Mouse (Mus musculus) spleen, adult 2 months (tissue): ENCODE data around the gene Prkcb. TPM values are rescaled to one million over a fixed set of nuclear protein-coding genes. Genes with fewer than 3 reads are reported as not detected.

Experiments
- DNase-seq, 2 experiments: peaks; one replicate each; pipeline versions ENCODE4 v3.0.0 to v3.0.0-alpha.2; 2012 to 2021; ENCODE audit warnings: low spot score in 2 of 2, low read depth in 1 of 2
- H3K27ac ChIP-seq: fragments of 200-500 bp; 2 replicates; pipeline ENCODE4 v1.5.1; 2012; ENCODE audit warnings: low read length, inconsistent platforms; ENCODE audit not compliant: insufficient read depth
- H3K27me3 ChIP-seq: fragments of 200-500 bp; 2 replicates; pipeline ENCODE4 v1.6.1; 2012; ENCODE audit warnings: mild to moderate bottlenecking, moderate library complexity, low read length, inconsistent platforms; ENCODE audit not compliant: control insufficient read depth, insufficient read depth
- H3K36me3 ChIP-seq: fragments of 200-500 bp; 2 replicates; pipeline ENCODE4 v1.6.1; 2012; ENCODE audit warnings: mild to moderate bottlenecking, low read length, inconsistent platforms; ENCODE audit not compliant: control insufficient read depth, insufficient read depth
- H3K4me1 ChIP-seq: fragments of 200-500 bp; 2 replicates; pipeline ENCODE4 v1.6.1; 2011; ENCODE audit warnings: inconsistent platforms; ENCODE audit not compliant: control insufficient read depth, insufficient read depth, insufficient read length
- H3K4me3 ChIP-seq: fragments of 200-500 bp; 2 replicates; pipeline ENCODE4 v1.5.1; 2011; ENCODE audit warnings: mild to moderate bottlenecking, inconsistent platforms; ENCODE audit not compliant: insufficient read depth, insufficient read length; ENCODE audit errors: extremely low read depth
- CTCF ChIP-seq: fragments of 200-500 bp; IDR thresholded peaks from 2 replicates; pipeline ENCODE4 v1.5.1; 2011; ENCODE audit warnings: mild to moderate bottlenecking, inconsistent platforms; ENCODE audit not compliant: insufficient read depth, insufficient read length, insufficient replicate concordance; ENCODE audit errors: extremely low read depth
- POLR2A ChIP-seq: fragments of 200-500 bp; IDR thresholded peaks from 2 replicates; pipeline ENCODE4 v1.6.1; 2011; ENCODE audit warnings: low read depth, low read length, inconsistent platforms
- WGBS: fragments of 180-500 bp; shearing (Covaris S2); methylation state at CpG from one replicate; pipeline ENCODE4 v1.1.7; 2018; 5-methylcytosine and 5-hydroxymethylcytosine counted together
- polyA plus RNA-seq: library from polyadenylated mRNA; depleted of rRNA; stranded (reverse); fragments of >200 nt; gene quantifications from 2 replicates; pipeline ENCODE4 v1.2.3, GENCODE M21; 2012

The Prkcb gene
- polyA plus RNA-seq, 1 experiment: 106 TPM

- Histone ChIP-seq H3K27me3 (no peaks in the 10 kb centered on the region), H3K36me3 (no peaks in the 10 kb centered on the region), H3K27ac (peak overlapping the region; percentile 63; the same call in 1 of the 2 replicates), H3K4me1 (peaks cover 58% of the 10 kb centered on the region), H3K4me3 (no peak overlapping the region)
- TF ChIP-seq CTCF (no peak), POLR2A (no peak)
- WGBS: 48% methylated on average over 3 of the region's 3 CpGs
- peak in 1 of 2 experiments; percentile 38 for DNase-seq
Measured at GRCm38 (mm10) chr7:122391382-122391781, 102.8 kb downstream of the Prkcb start.

GRCm38 (mm10) chr7:122393964-122394363 is 105.4 kb downstream of the Prkcb start:
- peaks cover 50% of the 10 kb centered on the region for H3K4me1 ChIP-seq
- TF ChIP-seq POLR2A (no peak), CTCF (no peak)
- H3K4me3 ChIP-seq: no peak overlapping the region
- no peaks in the 10 kb centered on the region for H3K27me3 ChIP-seq
- no peaks in the 10 kb centered on the region for H3K36me3 ChIP-seq
- peak in 1 of 2 experiments; percentile 64 for DNase-seq
- WGBS: 7% methylated on average over 5 of the region's 5 CpGs
- H3K27ac ChIP-seq: peak overlapping the region; percentile 78; the same call in 1 of the 2 replicates

- DNase-seq: no peak
- Histone ChIP-seq H3K27ac (peak overlapping the region; percentile 67), H3K4me3 (no peak overlapping the region), H3K4me1 (peaks cover 39% of the 10 kb centered on the region), H3K36me3 (no peaks in the 10 kb centered on the region), H3K27me3 (no peaks in the 10 kb centered on the region)
- 46% methylated on average over 7 of the region's 7 CpGs for WGBS
- TF ChIP-seq POLR2A (no peak), CTCF (no peak)
Measured at GRCm38 (mm10) chr7:122395159-122395975, 106.8 kb downstream of the Prkcb start.

GRCm38 (mm10) chr7:122395976-122396315 is 107.4 kb downstream of the Prkcb start:
- Histone ChIP-seq H3K4me3 (no peak overlapping the region), H3K36me3 (no peaks in the 10 kb centered on the region), H3K4me1 (peaks cover 33% of the 10 kb centered on the region), H3K27me3 (no peaks in the 10 kb centered on the region), H3K27ac (peak overlapping the region; percentile 67)
- no peak for DNase-seq
- WGBS: 58% methylated on average over 5 of the region's 5 CpGs
- TF ChIP-seq POLR2A (no peak), CTCF (no peak)

- H3K4me1 ChIP-seq: peaks cover 25% of the 10 kb centered on the region; the same call in 1 of the 2 replicates
- DNase-seq: no peak
- 78% methylated on average over 3 of the region's 3 CpGs for WGBS
- H3K27ac ChIP-seq: peak overlapping the region; percentile 43
- H3K27me3 ChIP-seq: no peaks in the 10 kb centered on the region
- no peaks in the 10 kb centered on the region for H3K36me3 ChIP-seq
- H3K4me3 ChIP-seq: no peak overlapping the region
- TF ChIP-seq CTCF (no peak), POLR2A (no peak)
Measured at GRCm38 (mm10) chr7:122397699-122398098, 109.1 kb downstream of the Prkcb start.

GRCm38 (mm10) chr7:122402041-122402440 is 113.5 kb downstream of the Prkcb start:
- H3K4me3 ChIP-seq: no peak overlapping the region
- 25% methylated on average over 7 of the region's 7 CpGs for WGBS
- H3K27me3 ChIP-seq: no peaks in the 10 kb centered on the region
- H3K27ac ChIP-seq: peak overlapping the region; percentile 57
- peak in 1 of 2 experiments; percentile 55 for DNase-seq
- TF ChIP-seq CTCF (no peak), POLR2A (no peak)
- H3K4me1 ChIP-seq: peaks cover 39% of the 10 kb centered on the region
- no peaks in the 10 kb centered on the region for H3K36me3 ChIP-seq

- 71% methylated on average over 4 of the region's 4 CpGs for WGBS
- Histone ChIP-seq H3K4me3 (no peak overlapping the region), H3K36me3 (no peaks in the 10 kb centered on the region), H3K27ac (no peak overlapping the region), H3K27me3 (no peaks in the 10 kb centered on the region), H3K4me1 (peaks cover 32% of the 10 kb centered on the region)
- DNase-seq: no peak
- TF ChIP-seq CTCF (no peak), POLR2A (no peak)
Measured at GRCm38 (mm10) chr7:122403343-122403742, 114.8 kb downstream of the Prkcb start.
